Mouse (Mus musculus) stomach, postnatal 0 days (tissue): ENCODE data around the gene Ptpn6. TPM values are rescaled to one million over a fixed set of nuclear protein-coding genes. Genes with fewer than 3 reads are reported as not detected.

ENCODE experiments used
- ATAC-seq: fragments of 200-750 bp; cut with Nextera tagmentation; 2 replicates; pipeline ENCODE4 v1.8.0; 2017; ENCODE audit not compliant: low FRiP score, low TSS enrichment
- DNase-seq: peaks from one replicate; pipeline ENCODE4 v3.0.0-alpha.2; 2016; ENCODE audit warnings: low spot score
- H3K27ac ChIP-seq: fragments of 300-500 bp; sonication (generic); replicated peaks from 2 replicates; pipeline ENCODE4 v1.5.1; 2014; ENCODE audit warnings: mild to moderate bottlenecking, control low read depth
- H3K27me3 ChIP-seq: fragments of 300-500 bp; sonication (generic); 2 replicates; pipeline ENCODE4 v1.6.1; 2014; ENCODE audit warnings: low read length; ENCODE audit not compliant: control insufficient read depth, insufficient read depth
- H3K36me3 ChIP-seq: fragments of 300-500 bp; sonication (generic); 2 replicates; pipeline ENCODE4 v1.6.1; 2014; ENCODE audit warnings: low read length, mixed read lengths; ENCODE audit not compliant: control insufficient read depth, insufficient read depth
- H3K4me1 ChIP-seq: fragments of 300-500 bp; sonication (generic); replicated peaks from 2 replicates; pipeline ENCODE4 v1.6.1; 2014; ENCODE audit warnings: antibody characterized with exemption; ENCODE audit not compliant: control insufficient read depth, insufficient read depth
- H3K4me2 ChIP-seq: fragments of 300-500 bp; sonication (generic); replicated peaks from 2 replicates; pipeline ENCODE4 v1.6.1; 2014; ENCODE audit warnings: low read depth, mild to moderate bottlenecking, control low read depth, moderate library complexity
- H3K4me3 ChIP-seq: fragments of 300-500 bp; sonication (generic); 2 replicates; pipeline ENCODE4 v1.5.1; 2014; ENCODE audit warnings: low read depth, low read length, control low read depth
- H3K9ac ChIP-seq: fragments of 300-500 bp; sonication (generic); 2 replicates; pipeline ENCODE4 v1.6.1; 2014; ENCODE audit warnings: mild to moderate bottlenecking, low read length, control low read depth, mixed read lengths
- H3K9me3 ChIP-seq: fragments of 300-500 bp; sonication (generic); 2 replicates; pipeline ENCODE4 v1.6.1; 2016; ENCODE audit warnings: low read length; ENCODE audit not compliant: control insufficient read depth
- CTCF ChIP-seq: IDR thresholded peaks from 2 replicates; pipeline ENCODE4 v1.5.1; 2016; ENCODE audit warnings: antibody characterized with exemption, low read depth, mild to moderate bottlenecking, moderate library complexity
- EP300 ChIP-seq: optimal IDR thresholded peaks from 2 replicates; pipeline ENCODE3; 2016; ENCODE audit warnings: antibody characterized with exemption
- WGBS: fragments of 180-500 bp; shearing (Covaris S2); extraction: QIAGEN DNeasy Blood & Tissue Kit; methylation state at CpG from one replicate; pipeline ENCODE4 v1.1.7; 2014; 5-methylcytosine and 5-hydroxymethylcytosine counted together
- polyA plus RNA-seq: library from polyadenylated mRNA; unstranded; fragments of >200 nt; fragmentation: Nextera tagmentation; extraction: Ambion mirVana; gene quantifications from 2 replicates; pipeline ENCODE4 v1.2.1, GENCODE M21; 2015

Gene Ptpn6
- polyA plus RNA-seq, 1 experiment from 2014 or later, result 15.8 TPM

DNA sequence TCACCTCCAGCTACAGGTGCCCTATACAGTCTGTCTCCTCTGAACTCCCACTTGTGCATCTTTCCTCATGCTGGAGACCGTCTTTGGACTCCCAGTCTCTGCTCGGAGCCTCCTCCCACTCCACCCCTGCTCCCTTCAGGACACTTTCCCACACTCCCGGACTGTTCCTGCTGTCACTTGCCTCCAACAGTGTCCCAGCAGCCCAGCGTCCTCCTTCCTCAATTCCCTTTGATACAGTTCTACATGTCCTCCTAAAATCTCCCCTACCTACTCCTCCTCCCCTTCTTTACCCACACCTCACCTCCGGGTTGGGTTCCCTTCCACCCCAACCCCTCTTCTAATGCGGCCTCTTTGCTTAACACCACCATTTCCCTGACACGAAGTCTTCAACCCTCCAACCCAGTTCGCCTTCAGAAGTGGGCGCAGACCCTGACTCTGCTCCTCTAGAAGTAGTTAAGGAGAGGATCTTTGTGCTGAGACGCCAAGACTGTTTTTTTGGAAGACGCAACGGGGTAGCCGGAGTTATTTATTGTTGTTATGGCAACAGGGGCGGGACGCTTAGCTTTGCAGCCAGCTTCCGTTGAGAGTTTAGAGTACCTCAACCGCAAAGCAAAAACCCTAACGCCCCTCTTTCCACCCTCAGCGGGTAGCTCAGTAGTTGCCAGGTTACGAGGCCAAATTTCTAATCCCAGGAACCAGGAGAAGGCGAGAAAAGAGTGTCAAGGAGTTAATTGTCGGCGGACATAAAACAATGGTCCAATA, 40.9 kb upstream of the Ptpn6 start, which contains the start of gene Lrrc23:
TSS of gene Lrrc23 (minus strand) at position 506 of the 762 bp plus-strand sequence.
- WGBS, result 2% methylated on average over 23 of the region's 23 CpGs
- Histone ChIP-seq H3K27me3 (no peaks in the 10 kb centered on the region; the same call in 1 of the 2 replicates), H3K4me1 (no peaks in the 10 kb centered on the region), H3K36me3 (no peaks in the 10 kb centered on the region), H3K9me3 (no peaks in the 10 kb centered on the region), H3K4me3 (peak within 1 kb of the TSS; percentile 33), H3K9ac (peak within 1 kb of the TSS; percentile 45; the same call in 1 of the 2 replicates), H3K27ac (no peak within 1 kb of the TSS), H3K4me2 (peak within 1 kb of the TSS; percentile 58)
- TF ChIP-seq EP300 (no peak), CTCF (no peak)
- ATAC-seq (peak; percentile 34), DNase-seq (no peak)

DNA sequence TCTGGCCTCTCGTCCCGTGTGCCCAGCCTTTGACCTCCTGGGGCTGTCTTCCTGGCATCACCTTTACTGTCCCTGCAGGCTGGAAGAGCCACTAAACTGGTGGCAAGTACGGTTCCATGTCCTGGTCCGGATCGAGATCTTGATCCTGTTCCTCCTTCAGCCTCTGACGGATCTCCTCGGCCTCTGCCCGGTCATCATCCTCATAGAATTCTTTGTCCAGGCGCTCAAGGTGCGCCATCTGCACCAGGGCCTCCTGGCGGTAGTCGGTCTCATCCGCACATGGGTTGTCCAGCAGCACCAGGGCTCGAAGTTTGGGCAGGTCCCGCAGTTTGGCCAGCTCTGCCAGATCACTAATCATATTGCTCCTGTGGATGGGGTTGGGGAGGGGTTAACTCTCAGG, 32.0 kb upstream of the Ptpn6 start:
- Histone ChIP-seq H3K27ac (no peak overlapping the region), H3K27me3 (no peaks in the 10 kb centered on the region), H3K9me3 (no peaks in the 10 kb centered on the region), H3K4me1 (no peaks in the 10 kb centered on the region), H3K9ac (no peak overlapping the region), H3K36me3 (no peaks in the 10 kb centered on the region), H3K4me3 (no peak overlapping the region), H3K4me2 (no peak overlapping the region)
- DNase-seq (no peak), ATAC-seq (no peak)
- 88% methylated on average over 15 of the region's 15 CpGs for WGBS
- no peak for TF ChIP-seq CTCF
- no peak for TF ChIP-seq EP300

DNA sequence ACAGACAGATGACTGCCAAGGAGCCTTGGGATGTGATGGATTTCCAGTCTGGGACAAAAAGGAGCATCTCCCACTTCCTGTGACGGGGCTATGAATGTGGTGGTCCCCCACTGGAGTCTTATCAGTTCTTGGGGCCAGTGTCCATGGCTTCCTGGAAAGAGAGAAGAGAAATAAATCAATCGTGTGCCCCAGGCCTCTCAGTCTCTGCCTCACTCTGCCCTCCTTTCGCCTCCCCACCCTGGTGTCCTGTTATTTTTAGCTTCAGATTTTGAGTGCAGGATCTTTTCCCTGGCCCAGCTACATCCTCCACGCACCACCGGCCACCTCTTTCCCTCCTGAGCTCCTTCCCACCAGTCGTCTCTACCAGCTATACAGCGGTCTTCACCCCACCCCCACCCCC, 31.5 kb upstream of the Ptpn6 start:
- Histone ChIP-seq H3K27me3 (no peaks in the 10 kb centered on the region), H3K4me3 (peak overlapping the region; percentile 63; the same call in 1 of the 2 replicates), H3K36me3 (no peaks in the 10 kb centered on the region), H3K9ac (peak overlapping the region; percentile 65; the same call in 1 of the 2 replicates), H3K4me1 (no peaks in the 10 kb centered on the region), H3K9me3 (no peaks in the 10 kb centered on the region), H3K27ac (no peak overlapping the region), H3K4me2 (peak overlapping the region; percentile 77; the same call in 1 of the 2 replicates)
- WGBS, result 63% methylated on average over 7 of the region's 7 CpGs
- DNase-seq (no peak), ATAC-seq (no peak)
- TF ChIP-seq CTCF, result no peak

DNA sequence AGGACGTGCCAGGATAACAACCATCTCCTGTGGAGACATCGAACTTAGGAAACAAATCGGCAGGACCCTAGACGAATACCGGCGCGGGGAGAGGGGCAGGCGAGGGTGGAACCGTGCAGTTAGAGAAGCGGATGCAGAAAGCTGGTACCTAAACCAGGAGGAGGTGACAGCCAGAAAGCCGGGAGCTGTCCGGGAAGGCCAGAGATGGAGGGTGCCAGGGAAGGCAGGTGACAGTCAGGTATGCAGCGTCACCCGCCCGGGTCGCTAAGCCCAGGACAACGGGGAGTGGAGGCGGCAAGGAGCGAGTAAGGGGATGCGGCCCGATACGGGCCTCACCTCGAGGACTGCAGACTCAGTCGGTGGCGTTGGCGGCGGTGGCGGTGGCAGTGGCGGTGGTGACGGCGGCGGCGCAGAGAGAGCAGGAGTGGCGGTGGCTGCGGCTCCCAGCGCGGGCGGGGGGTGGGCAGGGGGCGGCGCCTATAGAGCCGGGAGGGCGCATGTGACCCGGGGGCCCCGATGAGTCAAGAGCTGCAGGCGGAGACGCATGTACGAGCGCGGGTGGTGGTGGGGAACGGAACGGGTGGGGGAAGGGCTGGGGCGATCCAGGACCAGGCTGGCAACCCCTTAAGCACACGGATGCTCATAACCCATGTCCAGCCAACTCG, 30.7 kb upstream of the Ptpn6 start, which contains the start of gene Eno2:
TSS of gene Eno2 (minus strand) at position 573 of the 665 bp plus-strand sequence.
- peak within 1 kb of the TSS; percentile 63 for H3K4me3 ChIP-seq
- no peak within 1 kb of the TSS for H3K27ac ChIP-seq
- H3K4me2 ChIP-seq, result peak within 1 kb of the TSS; percentile 77
- H3K9me3 ChIP-seq, result no peaks in the 10 kb centered on the region
- H3K9ac ChIP-seq, result peak within 1 kb of the TSS; percentile 65
- DNase-seq, result peak; percentile 75
- H3K36me3 ChIP-seq, result no peaks in the 10 kb centered on the region
- WGBS, result under 1% methylated on average over 54 of the region's 54 CpGs
- ATAC-seq, result peak; percentile 81
- no peaks in the 10 kb centered on the region for H3K4me1 ChIP-seq
- no peaks in the 10 kb centered on the region for H3K27me3 ChIP-seq
- no peak for TF ChIP-seq EP300
- TF ChIP-seq CTCF, result no peak

DNA sequence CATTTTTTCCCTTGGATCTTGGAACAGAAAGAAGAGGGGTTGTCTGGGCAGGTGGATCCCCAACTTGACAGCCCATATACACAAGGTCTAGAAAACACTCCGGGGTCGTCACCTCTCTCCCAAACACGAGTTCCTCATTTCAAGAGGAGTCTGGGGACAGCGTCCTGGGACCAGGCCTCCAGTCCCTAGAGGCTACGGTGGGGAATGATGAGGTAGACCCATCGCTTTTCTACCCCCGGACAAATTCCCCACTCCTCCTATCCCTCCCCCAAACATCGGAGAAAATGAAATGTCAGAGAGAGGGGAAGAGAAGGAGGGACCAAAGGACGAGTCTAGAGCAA, 30.2 kb upstream of the Ptpn6 start:
- Histone ChIP-seq H3K4me2 (peak overlapping the region; percentile 77), H3K27me3 (no peaks in the 10 kb centered on the region), H3K4me3 (peak overlapping the region; percentile 63), H3K9ac (peak overlapping the region; percentile 65), H3K9me3 (no peaks in the 10 kb centered on the region), H3K4me1 (no peaks in the 10 kb centered on the region), H3K27ac (no peak overlapping the region), H3K36me3 (no peaks in the 10 kb centered on the region)
- no peak for DNase-seq
- WGBS, result 9% methylated on average over 9 of the region's 9 CpGs
- ATAC-seq, result no peak
- TF ChIP-seq CTCF (no peak), EP300 (no peak)
